Mouse (Mus musculus) hindbrain, embryonic 14.5 days (tissue): ENCODE measurements at regions not wholly inside any gene's neighbourhood (a gene's known extent, or its start where the extent isn't known, plus 50 kb on each side); places are given as distances from the start of the nearest gene placed in this dataset.

ENCODE experiments used
- ATAC-seq: fragments of 200-750 bp; cut with Nextera tagmentation; 2 replicates; pipeline ENCODE4 v1.8.0; 2017; ENCODE audit warnings: moderate number of reproducible peaks, mild to moderate bottlenecking, moderate TSS enrichment, moderate library complexity; ENCODE audit not compliant: low FRiP score
- DNase-seq: peaks from one replicate; pipeline ENCODE4 v3.0.0-alpha.2; 2015; ENCODE audit warnings: low spot score
- H3K27ac ChIP-seq: fragments of 300-500 bp; sonication (generic); 2 replicates; pipeline ENCODE4 v1.5.1; 2014; ENCODE audit warnings: mild to moderate bottlenecking, moderate library complexity
- H3K27me3 ChIP-seq: fragments of 300-500 bp; sonication (generic); 2 replicates; pipeline ENCODE4 v1.6.1; 2014; ENCODE audit warnings: mild to moderate bottlenecking, low read length, mixed read lengths; ENCODE audit not compliant: control insufficient read depth, insufficient read depth
- H3K36me3 ChIP-seq: fragments of 300-500 bp; sonication (generic); replicated peaks from 2 replicates; pipeline ENCODE4 v1.6.1; 2014; ENCODE audit not compliant: control insufficient read depth, insufficient read depth
- H3K4me1 ChIP-seq: fragments of 300-500 bp; sonication (generic); replicated peaks from 2 replicates; pipeline ENCODE4 v1.6.1; 2014; ENCODE audit warnings: antibody characterized with exemption, low read length, mixed read lengths; ENCODE audit not compliant: control insufficient read depth, insufficient read depth
- H3K4me2 ChIP-seq: fragments of 300-500 bp; sonication (generic); replicated peaks from 2 replicates; pipeline ENCODE4 v1.6.1; 2014; ENCODE audit warnings: mild to moderate bottlenecking, moderate library complexity
- H3K4me3 ChIP-seq: fragments of 300-500 bp; sonication (generic); replicated peaks from 2 replicates; pipeline ENCODE4 v1.5.1; 2014; ENCODE audit warnings: mild to moderate bottlenecking, low read length
- H3K9ac ChIP-seq: fragments of 300-500 bp; sonication (generic); 2 replicates; pipeline ENCODE4 v1.6.1; 2014
- H3K9me3 ChIP-seq: fragments of 300-500 bp; sonication (generic); 2 replicates; pipeline ENCODE4 v1.6.1; 2016; ENCODE audit warnings: low read length; ENCODE audit not compliant: control insufficient read depth
- WGBS: fragments of 180-500 bp; shearing (Covaris S2); extraction: QIAGEN DNeasy Blood & Tissue Kit; methylation state at CpG from one replicate; pipeline ENCODE4 v1.1.7; 2014; 5-methylcytosine and 5-hydroxymethylcytosine counted together

DNA sequence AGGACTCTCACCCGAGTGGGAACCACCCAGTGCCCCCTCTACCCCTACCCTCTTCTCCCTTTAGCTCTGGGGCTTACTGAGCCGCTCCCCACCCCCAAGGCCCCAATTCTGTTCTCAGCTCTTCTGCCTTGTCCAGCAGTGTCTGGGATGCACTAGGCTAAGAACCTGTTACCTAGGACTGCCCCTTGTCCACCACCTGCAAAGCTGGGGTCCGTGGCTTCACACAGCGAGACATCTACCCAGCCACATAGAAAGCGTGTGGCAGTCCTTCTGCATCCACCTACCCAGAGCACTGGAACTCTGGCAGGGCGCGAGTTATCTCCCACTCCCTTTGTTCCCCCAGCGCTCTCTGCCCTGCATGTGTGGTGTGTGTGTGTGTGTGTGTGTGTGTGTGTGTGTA, 123.8 kb upstream of the Far2 start:
- DNase-seq (no peak), ATAC-seq (no peak; the same call in 1 of the 2 replicates)
- Histone ChIP-seq H3K4me3 (no peak overlapping the region), H3K27me3 (no peaks in the 10 kb centered on the region), H3K9ac (no peak overlapping the region), H3K36me3 (no peaks in the 10 kb centered on the region), H3K4me1 (no peaks in the 10 kb centered on the region), H3K4me2 (no peak overlapping the region), H3K9me3 (no peaks in the 10 kb centered on the region), H3K27ac (no peak overlapping the region)
- WGBS = 95% methylated on average over 8 of the region's 8 CpGs

DNA sequence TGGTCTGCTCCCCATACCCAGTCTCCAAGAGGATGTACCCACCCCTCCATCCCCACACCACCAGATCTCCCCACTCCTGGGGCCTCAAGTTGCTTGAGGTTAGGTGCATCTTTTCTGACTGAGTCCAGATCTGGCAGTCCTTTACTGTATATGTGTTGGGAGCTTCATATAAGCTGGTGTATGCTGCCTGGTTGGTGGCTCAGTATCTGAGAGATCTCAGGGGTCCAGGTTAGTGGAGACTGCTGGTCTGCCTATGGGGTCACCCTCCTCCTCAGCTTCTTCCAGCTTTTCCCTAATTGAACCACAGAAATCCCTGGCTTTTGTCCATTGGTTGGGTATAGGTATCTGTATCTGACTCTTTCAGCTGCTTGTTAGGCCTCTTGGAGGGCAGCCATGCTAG, 118.1 kb upstream of the Far2 start:
- no peaks in the 10 kb centered on the region for H3K9me3 ChIP-seq
- H3K4me2 ChIP-seq = no peak overlapping the region
- H3K36me3 ChIP-seq = no peaks in the 10 kb centered on the region
- H3K9ac ChIP-seq = no peak overlapping the region
- no peaks in the 10 kb centered on the region for H3K4me1 ChIP-seq
- DNase-seq (no peak), ATAC-seq (no peak)
- H3K4me3 ChIP-seq = no peak overlapping the region
- no peaks in the 10 kb centered on the region for H3K27me3 ChIP-seq
- no peak overlapping the region for H3K27ac ChIP-seq

DNA sequence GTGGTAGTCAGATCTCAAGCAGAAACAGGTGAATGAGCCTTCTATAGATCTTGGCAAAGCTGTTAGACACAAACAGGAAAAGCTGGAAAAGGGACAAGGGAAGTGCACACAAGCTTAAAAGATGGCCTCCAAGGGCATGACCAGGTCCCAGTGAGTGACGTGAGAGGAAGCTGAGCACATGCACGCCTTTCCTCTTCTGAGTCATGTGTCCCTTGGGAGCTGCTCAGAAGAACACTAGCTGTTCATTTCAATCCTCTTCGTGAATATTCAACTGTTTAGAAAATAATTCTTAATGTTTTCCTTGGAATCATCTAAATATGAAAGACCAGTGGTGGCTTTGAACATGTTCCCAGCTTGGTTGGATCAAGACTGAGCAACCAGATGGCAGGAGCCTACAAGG, 103.0 kb upstream of the Far2 start:
- no peaks in the 10 kb centered on the region for H3K4me1 ChIP-seq
- 77% methylated on average over 3 of the region's 3 CpGs for WGBS

DNA sequence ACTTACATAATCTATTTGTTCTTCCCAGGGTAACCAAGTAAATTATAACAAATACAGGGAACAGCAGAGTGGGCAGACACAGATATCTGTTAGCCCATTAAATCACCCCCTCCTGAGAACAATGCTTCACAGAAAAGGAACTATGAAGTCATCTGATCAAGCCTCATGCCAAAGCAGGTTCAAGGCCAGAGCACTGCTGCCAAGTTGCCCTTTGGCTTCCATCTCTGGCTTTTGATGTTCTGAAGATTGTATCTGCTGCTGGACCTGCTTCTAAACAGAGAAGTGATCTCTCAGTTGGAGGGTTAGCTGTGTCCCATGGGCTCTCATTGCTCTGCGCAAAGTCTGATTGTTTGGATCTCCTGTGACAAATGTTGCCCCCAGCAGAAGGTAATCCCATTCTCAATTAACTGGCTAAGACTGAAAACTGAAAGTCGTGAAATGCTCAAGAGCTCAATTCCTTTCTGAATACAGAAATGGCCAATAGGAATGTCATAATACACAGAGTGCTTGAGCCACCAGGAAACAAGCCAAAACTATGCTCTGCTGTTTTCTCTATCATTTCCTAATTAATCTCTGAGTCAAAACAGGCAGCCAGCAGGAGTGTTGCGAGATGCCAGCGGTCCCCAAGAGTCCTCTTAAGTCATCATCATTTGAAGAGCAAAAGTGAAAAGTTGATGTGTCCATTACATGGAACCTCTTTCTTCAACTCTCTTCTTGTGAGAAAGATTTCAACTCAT, 102.0 kb upstream of the Far2 start:
- Histone ChIP-seq H3K4me1 (no peaks in the 10 kb centered on the region), H3K27ac (no peak overlapping the region), H3K36me3 (no peaks in the 10 kb centered on the region), H3K27me3 (no peaks in the 10 kb centered on the region), H3K9ac (no peak overlapping the region), H3K4me2 (no peak overlapping the region), H3K4me3 (no peak overlapping the region), H3K9me3 (no peaks in the 10 kb centered on the region)
- ATAC-seq (no peak), DNase-seq (no peak)
- 83% methylated on average over 4 of the region's 4 CpGs for WGBS

More for the DNA sequence above, 103.0 kb upstream of the Far2 start:
- H3K36me3 ChIP-seq = no peaks in the 10 kb centered on the region
- ATAC-seq (no peak), DNase-seq (no peak)
- no peaks in the 10 kb centered on the region for H3K27me3 ChIP-seq
- no peaks in the 10 kb centered on the region for H3K9me3 ChIP-seq
- H3K9ac ChIP-seq = no peak overlapping the region
- no peak overlapping the region for H3K4me2 ChIP-seq
- no peak overlapping the region for H3K27ac ChIP-seq
- H3K4me3 ChIP-seq = no peak overlapping the region

DNA sequence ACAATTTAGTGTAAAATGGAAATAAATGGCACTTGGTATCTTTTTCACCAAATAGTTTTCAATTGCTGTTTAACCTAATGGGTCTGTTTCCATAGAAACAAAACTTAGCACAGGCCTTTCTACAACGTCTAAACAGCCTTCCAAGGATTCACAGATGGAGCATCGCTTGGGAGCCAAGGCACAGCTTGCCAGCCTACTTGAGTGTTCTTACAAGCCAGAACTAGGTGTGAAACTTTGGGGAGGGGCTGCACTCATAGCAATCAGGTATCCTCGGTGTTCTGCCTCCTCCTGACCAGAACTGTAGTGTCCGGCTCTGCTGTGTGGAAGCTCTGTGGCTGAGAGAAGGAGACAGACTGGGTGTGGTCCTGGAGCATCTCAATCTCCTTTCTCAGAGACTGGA, 99.1 kb upstream of the Far2 start:
- H3K4me3 ChIP-seq = no peak overlapping the region
- DNase-seq = no peak
- H3K9me3 ChIP-seq = no peaks in the 10 kb centered on the region
- H3K4me2 ChIP-seq = no peak overlapping the region
- no peak overlapping the region for H3K9ac ChIP-seq
- no peaks in the 10 kb centered on the region for H3K4me1 ChIP-seq
- H3K27ac ChIP-seq = no peak overlapping the region
- H3K36me3 ChIP-seq = no peaks in the 10 kb centered on the region
- 74% methylated on average over 4 of the region's 4 CpGs for WGBS
- H3K27me3 ChIP-seq = no peaks in the 10 kb centered on the region
- ATAC-seq = no peak

DNA sequence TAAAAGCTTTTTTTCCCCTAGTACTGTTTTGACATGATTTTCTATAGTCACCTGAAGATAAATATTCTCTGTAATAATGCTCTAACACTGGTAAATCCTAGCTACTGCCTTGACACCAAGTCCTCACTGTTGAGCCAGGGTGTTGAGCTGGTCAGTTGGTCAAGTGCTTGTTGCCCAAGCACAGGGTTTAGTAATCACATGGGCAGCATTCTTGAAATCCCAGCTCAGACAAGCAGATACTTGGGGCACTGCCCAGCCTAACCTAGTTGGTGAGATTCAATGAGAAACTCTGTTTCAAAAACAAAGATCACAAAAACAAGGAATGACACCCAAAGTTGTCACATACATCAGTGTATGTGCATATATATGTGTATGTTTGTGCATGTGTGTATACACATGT, 95.4 kb upstream of the Far2 start:
- H3K4me1 ChIP-seq = no peaks in the 10 kb centered on the region
- no peaks in the 10 kb centered on the region for H3K27me3 ChIP-seq

DNA sequence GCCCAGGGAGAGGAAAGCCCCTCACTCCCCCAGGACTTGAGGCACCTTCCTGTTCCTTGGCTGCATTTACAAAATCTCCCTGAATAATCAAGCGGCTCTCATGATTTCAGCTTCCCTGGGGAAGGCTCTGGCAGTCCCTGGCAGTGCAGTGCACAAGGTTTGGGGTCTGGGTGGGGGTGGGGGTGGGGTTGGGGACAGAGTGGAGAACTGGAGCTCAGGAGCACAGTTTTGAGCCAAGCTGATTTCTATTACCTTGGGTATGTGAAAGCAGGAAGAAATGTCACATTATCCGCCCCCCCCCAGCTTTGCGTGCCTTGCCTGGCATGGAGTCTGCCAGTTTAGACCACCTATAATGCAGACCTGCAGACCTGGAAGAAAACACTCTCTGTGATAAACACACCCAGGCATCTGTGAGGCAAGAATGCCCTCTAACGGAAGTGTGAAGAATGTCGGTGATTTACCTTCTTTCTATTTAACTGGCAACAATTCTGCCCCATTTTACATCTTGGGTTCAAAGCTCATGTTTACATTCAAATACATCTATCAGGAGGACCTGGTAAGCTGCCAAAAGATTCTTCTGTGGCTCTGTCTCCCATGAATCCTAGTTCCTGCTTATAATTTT, 93.9 kb upstream of the Far2 start:
- Histone ChIP-seq H3K4me3 (no peak overlapping the region), H3K4me1 (no peaks in the 10 kb centered on the region), H3K36me3 (no peaks in the 10 kb centered on the region), H3K27me3 (no peaks in the 10 kb centered on the region), H3K27ac (no peak overlapping the region), H3K4me2 (no peak overlapping the region), H3K9me3 (no peaks in the 10 kb centered on the region), H3K9ac (no peak overlapping the region)
- ATAC-seq (peak; percentile 29; the same call in 1 of the 2 replicates), DNase-seq (peak; percentile 49)
- WGBS = 59% methylated on average over 5 of the region's 5 CpGs

More for the DNA sequence above, 95.4 kb upstream of the Far2 start:
- ATAC-seq = no peak
- Histone ChIP-seq H3K9ac (no peak overlapping the region), H3K4me3 (no peak overlapping the region), H3K36me3 (no peaks in the 10 kb centered on the region), H3K27ac (no peak overlapping the region), H3K9me3 (no peaks in the 10 kb centered on the region), H3K4me2 (no peak overlapping the region)
- no peak for DNase-seq

DNA sequence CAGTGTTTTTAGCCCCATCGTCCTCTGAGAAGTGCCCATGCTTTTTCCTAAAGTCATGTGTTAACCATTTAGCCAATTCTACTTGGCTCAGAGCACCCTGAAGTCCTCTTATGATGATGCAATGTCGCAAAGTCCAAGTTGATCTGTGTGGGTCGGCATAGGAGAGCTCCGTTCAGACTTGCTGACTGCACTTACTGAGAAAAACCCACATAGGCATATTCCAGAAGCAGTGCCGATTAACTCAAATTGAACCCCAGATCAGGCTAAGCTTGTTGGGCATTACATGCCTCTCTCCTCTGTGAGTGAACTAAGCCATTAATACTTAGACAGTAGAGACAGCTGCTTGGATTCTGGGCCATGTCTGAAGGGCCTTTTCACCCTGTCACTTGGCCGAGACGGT, 93.3 kb upstream of the Far2 start:
- WGBS = 88% methylated on average over 7 of the region's 7 CpGs
- H3K9ac ChIP-seq = no peak overlapping the region
- no peak for DNase-seq
- no peak overlapping the region for H3K4me3 ChIP-seq
- no peaks in the 10 kb centered on the region for H3K27me3 ChIP-seq
- H3K36me3 ChIP-seq = no peaks in the 10 kb centered on the region
- no peak overlapping the region for H3K4me2 ChIP-seq
- H3K27ac ChIP-seq = no peak overlapping the region
- no peaks in the 10 kb centered on the region for H3K9me3 ChIP-seq
- no peaks in the 10 kb centered on the region for H3K4me1 ChIP-seq
- no peak for ATAC-seq

DNA sequence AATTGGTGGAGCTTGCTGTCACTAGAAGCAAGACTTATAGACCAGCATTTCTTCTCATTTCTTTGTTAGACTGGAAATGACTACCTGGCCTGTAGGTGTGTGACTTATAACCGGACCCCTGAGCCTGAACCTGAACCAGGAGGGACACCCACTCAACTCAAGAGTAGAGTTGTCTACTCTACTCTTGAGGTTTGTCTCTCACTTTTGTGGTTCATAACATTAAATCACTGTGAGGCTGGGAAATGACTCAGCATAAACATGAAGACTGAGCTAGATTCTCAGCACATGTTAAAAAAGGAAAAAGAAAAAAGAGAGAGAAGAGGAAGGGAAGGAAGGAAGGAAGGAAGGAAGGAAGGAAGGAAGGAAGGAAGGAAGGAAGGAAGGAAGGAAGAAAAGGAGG, 92.8 kb upstream of the Far2 start:
- Histone ChIP-seq H3K27me3 (no peaks in the 10 kb centered on the region), H3K4me3 (no peak overlapping the region), H3K9me3 (no peaks in the 10 kb centered on the region), H3K36me3 (no peaks in the 10 kb centered on the region), H3K9ac (no peak overlapping the region), H3K4me1 (no peaks in the 10 kb centered on the region), H3K27ac (no peak overlapping the region), H3K4me2 (no peak overlapping the region)
- WGBS = 96% methylated on average over 1 of the region's 1 CpGs
- DNase-seq = no peak
- ATAC-seq = no peak
